Mouse (Mus musculus): Measurements from ENCODE around the gene Dcaf1. TPM values are rescaled to one million over a fixed set of nuclear protein-coding genes. Genes with fewer than 3 reads are reported as not detected.

The Dcaf1 gene
- total and polyA plus RNA-seq, 3 experiments: 40.9 to 43.9 (median 42.9) TPM

DNA sequence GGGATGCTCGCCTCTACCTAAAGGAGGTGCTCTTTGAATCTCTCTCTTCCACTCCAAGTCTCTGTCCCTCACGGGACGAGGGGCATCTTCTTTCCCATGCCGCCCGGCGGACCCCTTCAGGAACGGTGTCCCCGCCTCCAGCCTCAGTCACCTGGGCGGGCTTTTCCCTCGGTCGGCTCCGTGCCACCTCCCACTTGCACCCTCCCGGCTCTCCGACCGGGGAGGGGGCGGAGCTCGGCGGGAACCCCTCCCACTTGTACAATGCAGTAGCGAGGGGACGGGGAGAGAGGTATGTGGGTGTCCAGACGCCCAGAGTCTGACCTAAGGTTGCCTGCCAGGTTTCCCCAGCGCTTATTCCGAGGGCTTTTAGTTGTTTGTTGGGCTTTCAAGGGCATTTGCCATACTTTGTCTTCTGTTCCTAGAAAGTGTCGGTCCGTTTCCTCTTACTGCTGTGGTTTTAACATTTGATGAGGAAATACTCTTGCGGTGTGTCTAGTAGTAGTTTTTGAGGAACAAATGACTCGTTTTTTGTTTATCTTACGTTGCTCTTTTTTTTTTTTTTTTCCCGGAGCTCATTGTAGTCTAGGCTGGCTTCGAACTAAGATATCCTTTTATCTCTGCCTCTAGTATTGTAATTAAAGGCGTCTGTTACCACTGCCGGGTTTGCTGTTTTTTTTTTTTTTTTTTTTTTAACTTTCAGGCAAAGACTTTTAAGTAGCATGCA, 869 bp downstream of the Dcaf1 start (continued):
- no peak for TF ChIP-seq MXI1 (IDR thresholded peaks at IDR 0.05; ENCODE audit: low read depth, low read length)
- no peak for TF ChIP-seq NRF1 (IDR thresholded peaks at IDR 0.05; ENCODE audit: low read depth, low read length)
- TF ChIP-seq GABPA (IDR thresholded peaks at IDR 0.05; ENCODE audit: insufficient replicate concordance, low read depth, low read length): no peak
- TF ChIP-seq E2F4 (IDR thresholded peaks at IDR 0.05; ENCODE audit: insufficient replicate concordance, low read depth, low read length): no peak
- no peak; the same call in 1 of the 2 replicates for TF ChIP-seq SIN3A (IDR thresholded peaks at IDR 0.05; ENCODE audit: low read length)
- TF ChIP-seq EP300 (IDR thresholded peaks at IDR 0.05; ENCODE audit: low read length): peak; percentile 69
- TF ChIP-seq ZKSCAN1 (IDR thresholded peaks at IDR 0.05; ENCODE audit: borderline replicate concordance, low read depth, low read length): no peak
- TF ChIP-seq MAX (IDR thresholded peaks at IDR 0.05; ENCODE audit: low read length): no peak
- no peak; the same call in 1 of the 2 replicates for TF ChIP-seq ZMIZ1 (IDR thresholded peaks at IDR 0.05; ENCODE audit: low read depth, low read length)
- TF ChIP-seq SMC3 (IDR thresholded peaks at IDR 0.05; ENCODE audit: low read depth, low read length): no peak
- no peak for TF ChIP-seq MEF2A (IDR thresholded peaks at IDR 0.05; ENCODE audit: borderline replicate concordance, low read depth, low read length)
- TF ChIP-seq TBP (conservative IDR thresholded peaks at IDR 0.05; ENCODE audit: low read depth, low read length): peak; percentile 35; the same call in 1 of the 2 replicates
- no peak for TF ChIP-seq UBTF (IDR thresholded peaks at IDR 0.05; ENCODE audit: low read depth, low read length)
- TF ChIP-seq ZNF384 (IDR thresholded peaks at IDR 0.05; ENCODE audit: low read depth, low read length): peak; percentile 95
- TF ChIP-seq PAX5 (IDR thresholded peaks at IDR 0.05; ENCODE audit: low read length): no peak
- TF ChIP-seq JUND (conservative IDR thresholded peaks at IDR 0.05; ENCODE audit: low read depth, low read length): peak; percentile 57; the same call in 1 of the 2 replicates
- no peak for TF ChIP-seq USF1 (IDR thresholded peaks at IDR 0.05; ENCODE audit: low read depth, low read length)
- peak; percentile 37 for TF ChIP-seq ELF1 (IDR thresholded peaks at IDR 0.05; ENCODE audit: low read depth, low read length)
- TF ChIP-seq ZC3H11A (IDR thresholded peaks at IDR 0.05; ENCODE audit: low read depth, low read length): no peak
- TF ChIP-seq JUN (IDR thresholded peaks at IDR 0.05; ENCODE audit: insufficient read depth, low read depth, low read length): peak; percentile 50; the same call in 1 of the 2 replicates
- TF ChIP-seq IRF4 (IDR thresholded peaks at IDR 0.05; ENCODE audit: low read depth, low read length): peak; percentile 9; the same call in 1 of the 2 replicates
- no peak; the same call in 1 of the 2 replicates for TF ChIP-seq HCFC1 (IDR thresholded peaks at IDR 0.05; ENCODE audit: low read depth, low read length)
- TF ChIP-seq CHD2 (IDR thresholded peaks at IDR 0.05; ENCODE audit: low read length): no peak

DNA sequence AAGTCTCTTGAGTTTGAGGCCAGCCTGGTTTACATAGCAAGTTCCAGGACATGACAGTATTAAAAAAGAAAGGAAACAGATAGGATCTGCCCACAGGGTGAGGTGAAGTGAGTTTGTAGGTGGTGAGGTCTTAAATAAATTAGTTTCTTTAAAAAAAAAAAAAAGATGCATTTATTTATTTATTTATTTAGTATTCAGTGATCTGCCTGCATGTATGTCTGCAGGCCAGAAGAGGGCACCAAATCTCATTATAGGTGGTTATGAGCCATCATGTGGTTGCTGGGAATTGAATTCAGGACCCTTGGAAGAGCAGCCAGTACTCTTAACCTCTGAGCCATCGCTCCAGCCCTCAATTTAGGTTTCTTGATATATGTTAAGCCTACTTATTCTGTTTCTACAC, 18.9 kb downstream of the Dcaf1 start:
- in situ Hi-C loops (cut with MboI; ENCODE audit: low pct_ligation_motif_present, low pct_unique_long_range_greater_than_20kb, low sequenced_read_pairs) (no loop called here), dilution Hi-C loops (cut with MboI; ENCODE audit: extremely low pct_ligation_motif_present, extremely low pct_unique_long_range_greater_than_20kb, low sequenced_read_pairs) (no loop called here)
- no peak overlapping the region for H3K4me3 ChIP-seq (replicated peaks in 1 of 3; ENCODE audit: low read depth in 2 of 3, low read length in 2 of 3, poor library complexity in 1 of 3)
- no peak overlapping the region for H3K4me2 ChIP-seq (ENCODE audit: insufficient read depth, low read depth, poor library complexity, severe bottlenecking)
- no peak overlapping the region for H3K9ac ChIP-seq (ENCODE audit: insufficient read depth, low read depth)
- peaks cover 3% of the 10 kb centered on the region; the same call in 1 of the 2 replicates for H3K79me2 ChIP-seq (replicated peaks; ENCODE audit: control insufficient read depth, extremely low read depth, insufficient read depth, poor library complexity, severe bottlenecking)
- no peaks in the 10 kb centered on the region for H3K4me1 ChIP-seq (ENCODE audit: control insufficient read depth in 1 of 2, insufficient read depth in 2 of 2)
- no peak overlapping the region for H3K27ac ChIP-seq (ENCODE audit: insufficient read depth, low read depth)
- H3K27me3 ChIP-seq (replicated peaks): no peaks in the 10 kb centered on the region
- H3K36me3 ChIP-seq (replicated peaks in 1 of 2; ENCODE audit: control insufficient read depth in 1 of 2, insufficient read depth in 1 of 2, low read length in 1 of 2): peaks cover 50 to 85% of the 10 kb centered on the region in 2 experiments
- peak; percentile 11 for DNase-seq (ENCODE audit: extremely low read depth)
- peak in 1 of 2 experiments; percentile 29; a peak in 1 of 4 replicates for TF ChIP-seq CTCF (conservative IDR thresholded peaks at IDR 0.05 in 1 of 2, IDR thresholded peaks at IDR 0.05 in 1 of 2; ENCODE audit: low read depth in 2 of 2, low read length in 2 of 2)
- 0 out of 2 replicates have a peak, but pooled peaks have one; percentile 21 for TF ChIP-seq MYC (IDR thresholded peaks at IDR 0.05; ENCODE audit: low read depth, low read length)
- no peak for TF ChIP-seq CHD1 (IDR thresholded peaks at IDR 0.05; ENCODE audit: low read depth, low read length)
- peak; percentile 46; the same call in 1 of the 2 replicates for TF ChIP-seq ZNF384 (IDR thresholded peaks at IDR 0.05; ENCODE audit: low read depth, low read length)
- H3K9me3 ChIP-seq (replicated peaks; ENCODE audit: low read length): peaks cover 2% of the 10 kb centered on the region
